Mouse (Mus musculus) activated CD4-positive, CD25-positive, alpha-beta regulatory T cell, adult 4 months (primary cell): ENCODE results near the gene Arhgap33. TPM values are rescaled to one million over a fixed set of nuclear protein-coding genes. Genes with fewer than 3 reads are reported as not detected.
A peak's percentile ranks its signal among the peaks of the same experiment; 100 is the strongest.
"Not testable (repeated sequence)": the region's sequence is repeated elsewhere in the genome, so short reads cannot be mapped to it uniquely, and the experiment has no call there.

Experiments used
- ATAC-seq: one replicate; pipeline ENCODE4 v1.8.0; 2017
- polyA plus RNA-seq, 2 experiments: library from polyadenylated mRNA; unstranded; fragments of 100-300 nt; shearing (Covaris generic); gene quantifications; one replicate each; pipeline ENCODE4 v1.2.1; 2017

Arhgap33 gene
- polyA plus RNA-seq, 2 experiments from 2014 or later = 1.0 to 1.1 TPM

DNA sequence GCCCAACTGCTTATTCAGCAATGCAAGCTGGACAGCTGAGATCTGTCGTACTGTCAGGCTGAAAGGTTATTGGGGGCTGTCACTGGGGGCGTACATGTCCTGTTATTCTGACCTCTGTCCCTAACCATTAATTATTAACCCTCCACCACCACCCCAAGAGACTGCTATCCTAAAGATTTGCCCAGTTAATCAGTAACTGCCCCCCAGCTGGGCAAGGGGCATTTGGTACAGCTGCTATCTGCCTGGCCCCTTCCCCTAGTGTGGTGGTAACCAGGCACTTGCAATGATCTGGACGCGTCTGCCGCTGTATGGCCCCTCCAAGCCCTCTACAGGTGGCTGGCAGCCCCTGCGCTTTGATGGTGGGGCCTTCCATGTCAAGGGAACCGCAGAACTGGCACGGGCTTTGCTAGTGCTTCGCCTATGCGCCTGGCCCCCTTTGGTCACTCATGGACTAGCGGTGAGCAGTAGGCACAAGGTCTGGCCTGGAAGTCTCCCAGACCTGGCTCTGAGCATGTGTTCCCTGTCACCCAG, 41.4 kb downstream of the Arhgap33 start, which contains the start of gene Prodh2:
Prodh2 (plus strand) TSS at position 222 of the 531 bp plus-strand sequence.
- no peak for ATAC-seq

DNA sequence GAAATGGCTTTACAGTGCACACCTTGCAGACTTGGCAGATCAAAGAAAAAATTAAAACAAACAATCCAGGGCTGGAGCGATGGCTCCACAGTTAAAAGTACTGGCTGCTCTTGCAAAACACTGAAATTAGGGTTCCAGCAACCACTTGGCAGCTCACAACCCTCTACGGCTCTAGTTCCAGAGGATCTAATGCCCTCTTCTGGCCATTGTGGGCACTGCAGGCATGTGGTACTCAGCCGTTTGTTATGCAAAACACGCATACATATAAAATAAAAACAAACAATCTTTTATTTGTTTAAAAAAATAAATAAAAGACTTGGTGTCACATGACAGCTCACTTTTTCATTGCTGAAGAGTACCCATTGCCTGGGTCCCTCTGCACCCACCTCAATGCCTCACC, 42.1 kb downstream of the Arhgap33 start:
- ATAC-seq = peak; percentile 43

DNA sequence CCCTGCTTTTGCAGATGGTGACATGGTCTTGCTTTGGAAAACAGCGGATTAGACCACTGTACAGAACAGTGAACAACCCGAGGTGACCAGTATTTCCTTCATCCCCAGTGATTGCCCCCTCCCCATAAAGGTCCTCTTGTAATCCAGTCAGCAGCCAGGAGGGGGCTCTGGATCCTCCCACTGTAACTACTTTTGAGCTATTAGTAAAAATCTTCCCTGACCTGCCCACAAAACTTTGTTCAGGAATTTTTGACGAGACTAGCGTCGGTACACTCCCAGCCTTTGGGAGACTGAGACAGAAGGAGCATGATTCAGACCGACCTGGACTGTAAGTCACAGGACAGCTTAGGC, 43.9 kb downstream of the Arhgap33 start:
- no peak for ATAC-seq

DNA sequence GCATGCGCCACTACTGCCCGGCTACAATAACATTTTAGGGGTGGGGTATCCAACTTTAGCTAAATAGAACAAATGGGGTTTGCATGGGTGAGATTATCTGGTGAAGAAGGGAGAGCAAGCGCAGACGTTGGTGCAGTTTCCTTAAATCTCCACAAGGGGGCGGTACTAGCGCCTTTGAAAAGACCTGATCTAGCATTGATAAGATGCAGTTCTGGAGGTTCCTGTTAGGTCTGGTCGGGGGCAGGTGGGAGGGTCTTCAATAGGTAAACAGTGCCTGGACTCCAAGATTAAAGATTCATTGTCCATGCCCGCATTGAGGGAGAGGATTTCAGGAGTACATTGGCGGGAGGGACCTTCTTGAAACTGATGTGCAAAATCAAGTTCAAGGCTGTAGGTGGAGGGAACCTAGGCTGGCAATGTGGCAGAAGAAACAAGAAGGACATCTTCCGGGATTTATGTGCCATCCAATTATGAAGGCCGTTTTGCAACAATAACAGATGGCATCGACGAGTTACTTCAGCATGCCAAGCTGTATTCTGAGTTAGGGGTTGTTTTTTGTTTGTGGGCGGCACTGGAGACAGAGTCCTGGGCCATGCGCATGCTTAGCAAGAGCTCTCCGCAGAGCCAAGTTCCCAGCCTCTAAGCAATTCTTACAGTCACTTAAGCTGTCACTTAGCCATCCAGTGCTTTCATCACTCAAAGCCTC, 44.5 kb downstream of the Arhgap33 start:
- no peak for ATAC-seq

DNA sequence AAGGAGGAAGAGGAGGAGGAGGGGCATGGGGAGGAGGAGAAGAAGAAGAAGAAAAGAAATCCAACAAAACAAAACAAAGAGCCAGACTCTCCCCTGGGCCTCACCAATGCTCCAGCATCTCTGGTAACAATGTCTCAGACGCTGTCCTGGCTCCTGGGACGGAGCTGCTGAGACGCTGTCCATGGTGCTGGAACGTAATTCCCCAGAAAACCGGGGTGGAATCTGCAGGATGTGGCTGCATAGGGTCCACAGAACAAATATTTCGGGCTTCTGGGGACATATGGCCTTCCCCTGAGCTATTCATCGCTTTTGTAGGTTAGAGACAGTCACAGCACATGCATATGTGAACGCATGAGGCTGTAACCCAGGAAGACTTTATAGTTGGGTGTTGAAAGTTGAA, 50.6 kb downstream of the Arhgap33 start:
- ATAC-seq = no peak

DNA sequence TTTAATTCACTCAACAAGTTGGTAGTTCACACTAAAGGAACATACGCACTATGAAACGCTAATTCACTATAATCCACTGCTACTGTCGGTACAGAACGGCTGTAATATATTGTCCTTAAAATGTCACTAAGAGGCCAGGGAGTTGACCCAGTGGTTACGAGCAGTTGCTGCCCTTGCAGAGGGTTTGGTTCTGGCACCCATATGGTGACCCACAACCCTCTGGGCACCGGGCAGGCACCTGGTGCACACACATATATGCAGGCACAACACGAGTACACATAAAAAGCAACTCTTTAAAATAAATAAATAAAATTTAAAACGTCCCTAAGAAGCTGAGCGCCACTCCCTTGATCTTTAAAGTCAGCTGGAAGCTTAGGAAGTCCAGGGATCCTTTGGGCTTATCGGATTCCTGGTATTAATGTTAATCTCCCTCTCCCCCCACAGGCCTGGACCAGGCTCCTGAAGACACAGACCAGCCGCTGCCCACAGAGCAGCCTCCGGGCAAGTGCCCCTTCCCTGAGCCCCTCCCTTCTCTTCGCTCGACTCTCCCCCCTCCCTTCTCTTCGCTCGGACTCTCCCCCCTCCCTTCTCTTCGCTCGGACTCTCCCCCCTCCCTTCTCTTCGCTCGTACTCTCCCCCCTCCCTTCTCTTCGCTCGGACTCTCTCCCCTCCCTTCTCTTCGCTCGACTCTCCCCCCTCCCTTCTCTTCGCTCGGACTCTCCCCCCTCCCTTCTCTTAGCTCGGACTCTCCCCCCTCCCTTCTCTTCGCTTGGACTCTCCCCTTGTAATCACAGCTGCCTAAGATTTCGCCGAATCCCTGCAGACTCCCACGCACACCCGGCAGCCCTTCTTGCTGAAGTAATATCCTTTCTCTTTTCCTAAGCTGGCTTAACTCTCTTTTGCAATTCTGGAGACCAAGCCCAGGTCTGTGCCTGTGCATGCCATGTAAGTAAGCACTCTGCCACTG, 57.2 kb downstream of the Arhgap33 start:
- no peak for ATAC-seq

DNA sequence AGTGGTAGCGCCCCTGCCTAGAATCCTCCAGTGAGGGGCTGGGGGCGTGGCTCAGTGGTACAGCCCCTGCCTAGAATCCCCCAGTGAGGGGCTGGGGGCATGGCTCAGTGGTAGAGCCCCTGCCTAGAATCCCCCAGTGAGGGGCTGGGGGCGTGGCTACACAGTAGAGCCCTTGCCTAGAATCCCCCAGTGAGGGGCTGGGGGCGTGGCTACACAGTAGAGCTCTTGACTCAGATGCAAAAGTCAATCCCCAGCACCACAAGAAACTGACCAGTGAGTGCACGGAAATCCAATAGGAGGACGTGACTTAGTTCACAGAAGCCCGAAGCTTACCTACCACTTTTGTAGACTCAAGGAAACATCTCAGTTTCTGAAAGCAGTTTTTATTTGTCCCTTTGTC, 58.7 kb downstream of the Arhgap33 start:
- ATAC-seq = not testable (repeated sequence)

DNA sequence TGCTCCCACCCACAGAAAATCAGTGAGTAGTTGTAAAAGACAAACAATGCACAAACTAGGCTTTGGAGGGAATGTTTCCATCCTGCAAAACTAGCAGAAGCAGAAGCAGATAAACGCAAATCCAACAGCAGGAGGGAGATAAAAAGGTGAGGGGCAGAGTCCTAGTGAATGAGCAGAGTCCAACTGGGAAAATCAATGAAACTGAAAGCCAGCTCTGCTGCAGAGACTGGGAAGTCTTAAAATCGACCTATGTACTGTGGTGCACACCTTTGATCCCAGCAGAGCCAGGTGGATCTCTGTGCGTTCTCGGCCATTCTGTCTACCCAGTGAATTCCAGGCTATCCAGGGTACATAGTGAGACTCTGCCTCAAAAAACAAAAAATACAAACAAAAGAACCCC, 59.9 kb downstream of the Arhgap33 start:
- ATAC-seq = no peak

DNA sequence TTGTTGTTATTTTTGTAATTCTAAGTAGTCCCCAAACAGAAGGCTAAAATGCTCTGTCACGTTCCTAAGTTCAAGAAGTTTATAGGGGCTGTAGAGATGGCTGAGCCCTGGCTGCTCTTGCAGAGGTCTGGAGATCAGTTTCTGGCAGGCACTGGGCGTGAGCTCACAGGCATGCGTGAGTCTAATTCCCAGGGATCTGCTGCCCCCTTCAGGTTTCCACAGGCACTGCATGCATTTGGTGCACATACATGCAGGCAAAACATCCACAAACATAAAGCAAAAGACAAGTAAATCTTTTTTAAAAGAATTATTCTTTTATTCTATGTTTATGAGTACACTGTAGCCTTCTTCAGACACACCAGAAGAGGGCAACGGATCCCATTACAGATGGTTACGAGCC, 62.4 kb downstream of the Arhgap33 start:
- no peak for ATAC-seq

Other genes starting within 250 kb of the Arhgap33 start
- 1 to 10 TPM; 3.8 to 5.2 TPM for gene Clip3, start 243.3 kb downstream of the Arhgap33 start, polyA plus RNA-seq
- gene Alkbh6, start 226.3 kb downstream of the Arhgap33 start, polyA plus RNA-seq = 100 to 1,000 TPM; 121 to 130 TPM
- gene Syne4, start 220.3 kb downstream of the Arhgap33 start, polyA plus RNA-seq = 1 to 10 TPM; 2.9 to 6.4 TPM
- gene E130208F15Rik, start 213.3 kb downstream of the Arhgap33 start, polyA plus RNA-seq = not detected
- gene Sdhaf1, start 211.2 kb downstream of the Arhgap33 start, polyA plus RNA-seq = 1 to 10 TPM; 4.2 to 8.5 TPM
- not detected for gene Lrfn3, start 172.3 kb downstream of the Arhgap33 start, polyA plus RNA-seq
- 1 to 10 TPM in 1 of 2 experiments, not detected in 1; 8.1 TPM for gene Tyrobp, start 121.3 kb downstream of the Arhgap33 start, polyA plus RNA-seq
- 100 to 1,000 TPM; 433 to 632 TPM for gene Hcst, start 115.2 kb downstream of the Arhgap33 start, polyA plus RNA-seq
- 10 to 100 TPM; 36.5 to 41.2 TPM for gene Nfkbid, start 113.3 kb downstream of the Arhgap33 start, polyA plus RNA-seq
- 1 to 10 TPM; 3.0 to 4.3 TPM for gene Aplp1, start 89.5 kb downstream of the Arhgap33 start, polyA plus RNA-seq
- gene Kirrel2, start 77.4 kb downstream of the Arhgap33 start, polyA plus RNA-seq = not detected
- under 1 TPM in 1 of 2 experiments, not detected in 1; 0.24 TPM for gene Nphs1, start 76.7 kb downstream of the Arhgap33 start, polyA plus RNA-seq
- not detected for gene Prodh2, start 41.4 kb downstream of the Arhgap33 start, polyA plus RNA-seq
- gene Hspb6, start 17.1 kb upstream of the Arhgap33 start, polyA plus RNA-seq = 1 to 10 TPM; 1.8 to 2.5 TPM
- gene Proser3, start 17.2 kb upstream of the Arhgap33 start, polyA plus RNA-seq = 1 to 10 TPM; 2.5 to 4.8 TPM
- 100 to 1,000 TPM in 1 of 2 experiments, 10 to 100 TPM in 1; 93.6 to 106 TPM for gene Lin37, start 24.8 kb upstream of the Arhgap33 start, polyA plus RNA-seq
- gene U2af1l4, start 28.2 kb upstream of the Arhgap33 start, polyA plus RNA-seq = 10 to 100 TPM; 55.1 to 58.9 TPM
- 10 to 100 TPM; 57.9 to 60.0 TPM for gene Gm49396, start 28.3 kb upstream of the Arhgap33 start, polyA plus RNA-seq
- gene Psenen, start 28.6 kb upstream of the Arhgap33 start, polyA plus RNA-seq = 100 to 1,000 TPM; 279 to 335 TPM
- 100 to 1,000 TPM; 162 to 234 TPM for gene Igflr1, start 30.4 kb upstream of the Arhgap33 start, polyA plus RNA-seq
- 10 to 100 TPM; 14.9 to 16.9 TPM for gene Kmt2b, start 53.7 kb upstream of the Arhgap33 start, polyA plus RNA-seq
- 10 to 100 TPM; 15.8 to 19.7 TPM for gene Zbtb32, start 63.8 kb upstream of the Arhgap33 start, polyA plus RNA-seq
- gene Upk1a, start 77.8 kb upstream of the Arhgap33 start, polyA plus RNA-seq = 1 to 10 TPM; 2.2 to 3.3 TPM
- 100 to 1,000 TPM; 421 to 746 TPM for gene Cox6b1, start 91.1 kb upstream of the Arhgap33 start, polyA plus RNA-seq
- not detected for gene Etv2, start 100.8 kb upstream of the Arhgap33 start, polyA plus RNA-seq
- 10 to 100 TPM; 25.6 to 37.9 TPM for gene Rbm42, start 115.3 kb upstream of the Arhgap33 start, polyA plus RNA-seq
- 10 to 100 TPM; 20.0 to 20.4 TPM for gene Haus5, start 129.9 kb upstream of the Arhgap33 start, polyA plus RNA-seq
- gene Pmis2, start 136.5 kb upstream of the Arhgap33 start, polyA plus RNA-seq = not detected
- gene 2200002J24Rik, start 163.9 kb upstream of the Arhgap33 start, polyA plus RNA-seq = not detected
- not detected for gene Atp4a, start 177.1 kb upstream of the Arhgap33 start, polyA plus RNA-seq
- gene Tmem147, start 194.5 kb upstream of the Arhgap33 start, polyA plus RNA-seq = 10 to 100 TPM; 46.6 to 48.1 TPM
- gene Gapdhs, start 208.6 kb upstream of the Arhgap33 start, polyA plus RNA-seq = not detected
- gene Sbsn, start 216.4 kb upstream of the Arhgap33 start, polyA plus RNA-seq = under 1 TPM in 1 of 2 experiments, not detected in 1; 0.69 TPM
- under 1 TPM in 1 of 2 experiments, not detected in 1; 0.17 TPM for gene Dmkn, start 228.7 kb upstream of the Arhgap33 start, polyA plus RNA-seq